Mouse (Mus musculus): ENCODE measurements around the gene Dmrt3. TPM values are rescaled to one million over a fixed set of nuclear protein-coding genes. Genes with fewer than 3 reads are reported as not detected.

Dmrt3 gene
- total and polyA plus RNA-seq, 2 experiments from 2014 or later = 0.21 to 0.31 TPM

DNA sequence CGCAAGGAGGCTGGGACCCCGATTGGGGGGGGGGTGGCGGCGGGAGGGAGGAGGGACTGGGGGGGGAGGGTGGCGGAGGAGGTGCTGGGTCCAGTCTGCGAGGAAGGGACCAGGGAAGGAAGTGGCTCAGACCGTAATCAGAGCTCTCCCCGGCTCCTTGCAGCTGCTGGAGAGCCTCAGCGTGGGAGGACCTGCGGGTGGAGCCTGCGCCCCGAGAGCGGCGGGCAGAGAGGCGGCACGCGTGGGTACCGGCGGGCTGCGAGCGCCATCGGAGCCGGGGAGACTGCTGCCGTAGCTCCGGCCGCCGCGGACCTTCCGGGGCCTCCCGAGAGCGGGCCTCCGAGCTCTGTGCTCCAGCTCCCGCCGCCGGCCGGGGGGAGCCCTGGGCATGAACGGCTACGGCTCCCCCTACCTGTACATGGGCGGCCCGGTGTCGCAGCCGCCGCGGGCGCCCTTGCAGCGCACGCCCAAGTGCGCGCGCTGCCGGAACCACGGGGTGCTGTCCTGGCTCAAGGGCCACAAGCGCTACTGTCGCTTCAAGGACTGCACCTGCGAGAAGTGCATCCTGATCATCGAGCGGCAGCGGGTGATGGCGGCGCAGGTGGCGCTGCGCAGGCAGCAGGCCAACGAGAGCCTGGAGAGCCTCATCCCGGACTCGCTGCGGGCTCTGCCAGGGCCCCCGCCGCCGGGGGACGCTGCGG, 460 bp downstream of the Dmrt3 start:
- ATAC-seq (0 out of 2 replicates have a peak, but pooled peaks have one; percentile 31), DNase-seq (ENCODE audit: low spot score) (no peak)
- Histone ChIP-seq H3K9ac (replicated peaks; ENCODE audit: low read length) (no peak overlapping the region), H3K4me2 (ENCODE audit: low read depth, low read length) (peak overlapping the region; percentile 42), H3K9me3 (ENCODE audit: low read length) (no peaks in the 10 kb centered on the region), H3K27ac (no peak overlapping the region), H3K27me3 (ENCODE audit: insufficient read depth, low read length) (peaks cover 84% of the 10 kb centered on the region), H3K36me3 (ENCODE audit: insufficient read depth, low read length) (no peaks in the 10 kb centered on the region), H3K4me3 (ENCODE audit: low read length) (peak overlapping the region; percentile 28), H3K4me1 (ENCODE audit: insufficient read depth, low read length) (no peaks in the 10 kb centered on the region)
- TF ChIP-seq CTCF (IDR thresholded peaks at IDR 0.05; ENCODE audit: low read depth) = no peak
- WGBS = under 1% methylated on average over 53 of the region's 71 CpGs

DNA sequence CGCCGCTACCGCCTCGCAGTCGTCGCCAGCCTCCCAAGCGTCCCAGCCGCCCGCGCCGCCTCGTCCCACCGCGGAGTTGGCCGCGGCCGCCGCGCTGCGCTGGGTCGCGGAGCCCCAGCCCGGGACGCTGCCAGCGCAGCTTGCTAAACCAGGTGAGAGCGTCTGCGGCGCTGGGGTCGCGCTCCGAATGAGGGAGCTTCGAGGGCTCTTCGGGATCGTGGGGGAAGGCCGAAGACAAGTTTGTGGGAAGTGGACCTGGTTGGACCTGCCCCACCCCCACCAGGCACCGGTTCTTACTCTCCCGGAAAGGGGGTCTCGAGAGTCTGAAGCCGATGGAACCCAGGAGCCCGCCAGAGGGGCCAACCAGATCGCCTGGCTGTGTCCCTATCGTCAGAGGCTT, 1.0 kb downstream of the Dmrt3 start:
- H3K27me3 ChIP-seq (ENCODE audit: insufficient read depth, low read length) = peaks cover 84% of the 10 kb centered on the region
- peak overlapping the region; percentile 42 for H3K4me2 ChIP-seq (ENCODE audit: low read depth, low read length)
- no peak for TF ChIP-seq CTCF (IDR thresholded peaks at IDR 0.05; ENCODE audit: low read depth)
- H3K4me3 ChIP-seq (ENCODE audit: low read length) = peak overlapping the region; percentile 28
- no peak for DNase-seq (ENCODE audit: low spot score)
- no peak overlapping the region for H3K27ac ChIP-seq
- WGBS = under 1% methylated on average over 40 of the region's 42 CpGs
- H3K4me1 ChIP-seq (ENCODE audit: insufficient read depth, low read length) = no peaks in the 10 kb centered on the region
- no peaks in the 10 kb centered on the region for H3K9me3 ChIP-seq (ENCODE audit: low read length)
- no peak for ATAC-seq
- no peaks in the 10 kb centered on the region for H3K36me3 ChIP-seq (ENCODE audit: insufficient read depth, low read length)
- no peak overlapping the region for H3K9ac ChIP-seq (replicated peaks; ENCODE audit: low read length)

DNA sequence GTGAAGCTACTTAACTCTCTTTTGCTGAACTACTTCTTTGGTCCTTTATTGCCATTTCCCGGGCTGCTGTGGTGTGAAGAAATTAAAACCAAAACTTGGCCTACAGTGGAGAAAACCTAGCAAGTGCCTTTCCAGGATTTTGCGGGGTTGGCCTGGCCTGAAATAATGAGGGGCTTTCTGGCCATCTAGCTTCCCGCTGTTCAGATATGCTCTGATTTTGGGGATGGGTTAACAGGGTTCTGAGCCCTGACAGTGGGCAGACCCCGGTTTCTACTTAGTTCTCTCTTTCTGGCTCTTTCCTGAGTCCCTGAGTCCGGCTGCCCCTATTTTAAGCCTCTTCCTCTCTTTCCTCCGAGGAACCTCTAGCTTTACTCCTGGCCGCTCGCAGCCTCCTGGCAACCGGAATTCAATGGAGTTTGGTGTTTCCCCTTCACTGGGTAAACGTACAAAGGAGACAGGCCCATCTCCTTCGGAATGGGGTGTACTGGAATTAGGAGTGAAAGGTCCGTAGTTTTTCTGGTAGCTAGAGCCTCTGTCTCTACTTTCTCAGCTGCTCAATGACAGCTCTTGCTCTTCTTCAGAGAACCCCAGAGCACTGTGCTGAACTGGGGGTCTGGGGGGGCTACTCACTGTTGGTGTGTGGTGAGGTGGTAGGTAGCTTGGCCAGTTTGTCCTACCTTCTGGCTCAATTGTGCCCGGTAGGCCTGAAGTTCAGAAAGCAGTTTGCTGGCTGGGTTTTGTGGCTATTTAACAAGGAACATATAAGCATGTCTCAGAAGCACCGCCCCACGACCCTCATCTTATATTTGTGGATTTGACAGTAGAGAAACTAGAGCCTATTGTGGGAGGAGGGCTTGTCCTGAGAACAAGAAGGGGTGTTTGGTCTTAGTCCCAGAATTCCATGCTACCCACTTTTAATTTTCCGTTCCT, 2.0 kb downstream of the Dmrt3 start:
- TF ChIP-seq CTCF (IDR thresholded peaks at IDR 0.05; ENCODE audit: low read depth) = no peak
- Histone ChIP-seq H3K9ac (replicated peaks; ENCODE audit: low read length) (no peak overlapping the region), H3K27me3 (ENCODE audit: insufficient read depth, low read length) (peaks cover 84% of the 10 kb centered on the region), H3K4me3 (ENCODE audit: low read length) (no peak overlapping the region), H3K4me2 (ENCODE audit: low read depth, low read length) (no peak overlapping the region), H3K9me3 (ENCODE audit: low read length) (no peaks in the 10 kb centered on the region), H3K27ac (no peak overlapping the region), H3K36me3 (ENCODE audit: insufficient read depth, low read length) (no peaks in the 10 kb centered on the region), H3K4me1 (ENCODE audit: insufficient read depth, low read length) (no peaks in the 10 kb centered on the region)
- no peak for DNase-seq (ENCODE audit: low spot score)
- WGBS = 4% methylated on average over 16 of the region's 16 CpGs
- no peak for ATAC-seq

DNA sequence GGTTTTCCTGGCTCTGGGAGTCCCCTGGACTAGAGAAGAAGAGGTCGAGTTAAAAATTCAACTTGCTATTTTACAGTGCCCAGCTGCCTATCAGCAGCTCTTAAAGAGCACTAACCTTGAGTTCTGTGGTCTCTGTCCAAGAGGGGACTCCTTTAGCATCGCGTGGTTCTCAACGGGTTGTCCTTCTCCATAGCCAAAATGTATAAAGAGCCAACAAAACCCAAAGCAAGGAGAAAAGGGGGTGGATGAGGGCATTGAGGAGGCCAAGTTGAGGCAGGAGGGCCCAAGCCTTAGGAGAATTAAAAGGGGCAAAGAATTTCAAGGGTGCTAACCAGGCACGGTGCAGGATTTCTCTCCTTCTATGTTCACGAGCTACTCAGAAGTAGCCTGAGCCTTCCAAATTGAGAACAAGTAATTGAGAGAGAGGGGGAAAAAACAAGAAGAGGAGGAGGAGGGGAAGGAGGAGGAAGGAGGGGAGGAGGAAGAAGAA, 2.8 kb downstream of the Dmrt3 start:
- DNase-seq (ENCODE audit: low spot score) (no peak), ATAC-seq (no peak)
- Histone ChIP-seq H3K27me3 (ENCODE audit: insufficient read depth, low read length) (peaks cover 83% of the 10 kb centered on the region), H3K9ac (replicated peaks; ENCODE audit: low read length) (no peak overlapping the region), H3K27ac (no peak overlapping the region), H3K36me3 (ENCODE audit: insufficient read depth, low read length) (no peaks in the 10 kb centered on the region), H3K4me2 (ENCODE audit: low read depth, low read length) (no peak overlapping the region), H3K4me1 (ENCODE audit: insufficient read depth, low read length) (no peaks in the 10 kb centered on the region), H3K4me3 (ENCODE audit: low read length) (no peak overlapping the region), H3K9me3 (ENCODE audit: low read length) (no peaks in the 10 kb centered on the region)
- WGBS = 4% methylated on average over 6 of the region's 6 CpGs
- no peak for TF ChIP-seq CTCF (IDR thresholded peaks at IDR 0.05; ENCODE audit: low read depth)

DNA sequence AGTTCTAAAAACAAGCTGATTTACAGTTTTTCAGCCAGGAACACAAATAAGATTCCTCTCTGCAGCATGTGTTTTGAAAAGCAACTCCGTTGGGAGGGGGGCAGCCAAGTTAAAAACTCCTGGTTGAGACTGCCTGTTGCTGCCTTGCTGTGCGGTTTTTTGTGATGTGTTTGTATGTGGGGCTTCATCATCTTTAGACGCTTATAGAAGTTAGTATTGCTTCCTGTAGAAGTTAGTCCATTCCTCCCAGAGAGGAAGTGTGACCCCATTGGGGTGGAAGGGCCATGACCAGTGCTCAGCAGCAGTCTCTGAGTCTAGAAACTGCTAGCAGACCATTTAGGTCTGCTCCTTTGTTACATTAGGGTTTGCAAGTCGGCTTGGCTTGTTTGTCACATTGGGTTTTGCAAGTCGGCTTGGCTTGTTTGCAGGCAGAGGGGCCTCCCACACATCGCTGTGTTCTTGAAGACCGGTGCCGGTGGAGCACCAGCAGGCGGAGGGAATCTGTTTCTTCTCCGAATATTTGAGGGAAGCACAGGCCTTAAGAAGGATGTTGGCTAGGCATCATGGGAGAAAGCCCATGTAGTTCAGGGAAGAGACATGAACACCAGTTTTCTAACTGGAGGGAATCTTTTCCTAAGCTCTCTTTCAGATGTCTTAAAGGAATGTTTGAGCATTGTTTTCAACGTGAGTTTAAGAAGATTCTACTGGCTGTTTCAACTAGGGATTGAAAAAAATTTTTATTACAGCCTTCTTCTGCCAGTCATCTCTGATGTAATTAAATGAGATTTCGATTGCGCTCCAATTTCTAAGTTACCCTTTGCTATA, 3.6 kb downstream of the Dmrt3 start:
- H3K4me2 ChIP-seq (ENCODE audit: low read depth, low read length) = no peak overlapping the region
- no peaks in the 10 kb centered on the region for H3K9me3 ChIP-seq (ENCODE audit: low read length)
- TF ChIP-seq CTCF (IDR thresholded peaks at IDR 0.05; ENCODE audit: low read depth) = no peak
- H3K9ac ChIP-seq (replicated peaks; ENCODE audit: low read length) = no peak overlapping the region
- H3K4me3 ChIP-seq (ENCODE audit: low read length) = no peak overlapping the region
- WGBS = 6% methylated on average over 13 of the region's 13 CpGs
- no peaks in the 10 kb centered on the region for H3K4me1 ChIP-seq (ENCODE audit: insufficient read depth, low read length)
- DNase-seq (ENCODE audit: low spot score) (no peak), ATAC-seq (no peak)
- no peak overlapping the region for H3K27ac ChIP-seq
- H3K27me3 ChIP-seq (ENCODE audit: insufficient read depth, low read length) = peaks cover 85% of the 10 kb centered on the region
- no peaks in the 10 kb centered on the region for H3K36me3 ChIP-seq (ENCODE audit: insufficient read depth, low read length)

DNA sequence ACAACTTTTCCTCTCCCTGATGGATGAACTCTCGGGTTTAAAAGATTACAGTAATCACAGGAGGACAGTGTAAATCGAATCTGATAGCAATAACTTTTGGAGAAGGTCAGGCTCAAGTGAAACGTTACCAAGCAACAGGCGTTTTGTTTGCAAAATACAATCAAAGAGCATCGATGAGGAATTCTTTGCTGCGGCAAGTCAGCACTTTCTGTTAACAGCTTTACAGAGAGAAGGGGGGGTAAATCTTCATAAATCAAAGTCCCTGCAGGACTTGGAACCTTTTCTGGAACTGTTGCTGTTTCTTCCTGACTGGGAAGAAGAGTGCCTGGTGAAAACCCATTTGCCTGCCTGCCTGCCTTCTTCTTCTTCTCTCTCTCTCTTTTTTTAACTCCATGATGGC, 5.8 kb downstream of the Dmrt3 start:
- H3K27ac ChIP-seq = no peak overlapping the region
- H3K27me3 ChIP-seq (ENCODE audit: insufficient read depth, low read length) = peaks cover 91% of the 10 kb centered on the region
- DNase-seq (ENCODE audit: low spot score) (no peak), ATAC-seq (no peak)
- WGBS = 20% methylated on average over 6 of the region's 6 CpGs
- H3K4me1 ChIP-seq (ENCODE audit: insufficient read depth, low read length) = no peaks in the 10 kb centered on the region
- TF ChIP-seq CTCF (IDR thresholded peaks at IDR 0.05; ENCODE audit: low read depth) = no peak
- H3K4me3 ChIP-seq (ENCODE audit: low read length) = no peak overlapping the region
- no peak overlapping the region for H3K9ac ChIP-seq (replicated peaks; ENCODE audit: low read length)
- no peak overlapping the region for H3K4me2 ChIP-seq (ENCODE audit: low read depth, low read length)
- no peaks in the 10 kb centered on the region for H3K36me3 ChIP-seq (ENCODE audit: insufficient read depth, low read length)
- no peaks in the 10 kb centered on the region for H3K9me3 ChIP-seq (ENCODE audit: low read length)

All from hindbrain, postnatal 0 days (tissue).